Mouse (Mus musculus): ENCODE results near the gene Glis2. TPM values are rescaled to one million over a fixed set of nuclear protein-coding genes. Genes with fewer than 3 reads are reported as not detected.

Gene Glis2
- polyA plus RNA-seq, 1 experiment, result 3.7 TPM

DNA sequence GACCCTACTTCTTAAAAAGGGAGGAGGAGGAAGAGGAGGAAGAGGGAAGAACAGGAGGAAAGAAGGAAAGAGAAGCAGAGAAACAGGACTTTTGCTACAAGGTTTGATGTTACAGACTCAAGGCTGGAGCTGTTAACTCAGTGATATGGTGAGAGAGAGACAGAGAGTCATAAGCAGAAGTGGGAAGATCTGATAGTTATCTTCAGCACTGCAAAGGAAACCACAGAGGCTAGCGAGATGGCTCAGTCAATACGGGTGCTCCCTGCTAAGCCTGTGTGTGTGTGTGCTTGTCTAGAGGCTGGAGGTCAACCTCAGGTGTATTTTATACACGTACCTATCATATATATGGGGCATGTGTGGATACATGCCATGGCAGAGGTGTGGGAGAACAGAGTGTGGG, 10.7 kb upstream of the Glis2 start:
- no peaks in the 10 kb centered on the region for H3K36me3 ChIP-seq (ENCODE audit: control insufficient read depth, insufficient read depth, low read length)
- no peak overlapping the region for H3K27ac ChIP-seq (ENCODE audit: control insufficient read depth, insufficient read depth, low read depth, low read length)

GRCm38 (mm10) chr16:4584438-4584837, 10.1 kb upstream of the Glis2 start:
- H3K27me3 ChIP-seq (ENCODE audit: control insufficient read depth, insufficient read depth, low read length), result no peaks in the 10 kb centered on the region
- H3K4me3 ChIP-seq (ENCODE audit: control insufficient read depth, low read depth, low read length), result no peak overlapping the region
- TF ChIP-seq CTCF (IDR thresholded peaks at IDR 0.05; ENCODE audit: control insufficient read depth, insufficient read depth, insufficient replicate concordance, low read depth, low read length) (no peak), POLR2A (IDR thresholded peaks at IDR 0.05; ENCODE audit: control insufficient read depth, low read depth, low read length) (no peak)
- H3K36me3 ChIP-seq (ENCODE audit: control insufficient read depth, insufficient read depth, low read length), result no peaks in the 10 kb centered on the region
- peaks cover 7% of the 10 kb centered on the region for H3K4me1 ChIP-seq (ENCODE audit: control insufficient read depth, insufficient read depth, low read length)
- H3K27ac ChIP-seq (ENCODE audit: control insufficient read depth, insufficient read depth, low read depth, low read length), result no peak overlapping the region

More for the DNA sequence above, 10.7 kb upstream of the Glis2 start:
- H3K4me1 ChIP-seq (ENCODE audit: control insufficient read depth, insufficient read depth, low read length), result peaks cover 7% of the 10 kb centered on the region
- H3K27me3 ChIP-seq (ENCODE audit: control insufficient read depth, insufficient read depth, low read length), result no peaks in the 10 kb centered on the region
- TF ChIP-seq POLR2A (IDR thresholded peaks at IDR 0.05; ENCODE audit: control insufficient read depth, low read depth, low read length) (no peak), CTCF (IDR thresholded peaks at IDR 0.05; ENCODE audit: control insufficient read depth, insufficient read depth, insufficient replicate concordance, low read depth, low read length) (no peak)
- no peak overlapping the region for H3K4me3 ChIP-seq (ENCODE audit: control insufficient read depth, low read depth, low read length)

- H3K27me3 ChIP-seq (ENCODE audit: control insufficient read depth, insufficient read depth, low read length), result no peaks in the 10 kb centered on the region
- H3K27ac ChIP-seq (ENCODE audit: control insufficient read depth, insufficient read depth, low read depth, low read length), result peak overlapping the region; percentile 25; the same call in 1 of the 2 replicates
- H3K4me1 ChIP-seq (ENCODE audit: control insufficient read depth, insufficient read depth, low read length), result peaks cover 7% of the 10 kb centered on the region
- H3K4me3 ChIP-seq (ENCODE audit: control insufficient read depth, low read depth, low read length), result peak overlapping the region; percentile 73
- no peaks in the 10 kb centered on the region for H3K36me3 ChIP-seq (ENCODE audit: control insufficient read depth, insufficient read depth, low read length)
- TF ChIP-seq CTCF (IDR thresholded peaks at IDR 0.05; ENCODE audit: control insufficient read depth, insufficient read depth, insufficient replicate concordance, low read depth, low read length) (no peak), POLR2A (IDR thresholded peaks at IDR 0.05; ENCODE audit: control insufficient read depth, low read depth, low read length) (no peak)
These were observed 8.6 kb upstream of the Glis2 start for GRCm38 (mm10) chr16:4585642-4586530.

- peak overlapping the region; percentile 73 for H3K4me3 ChIP-seq (ENCODE audit: control insufficient read depth, low read depth, low read length)
- TF ChIP-seq POLR2A (IDR thresholded peaks at IDR 0.05; ENCODE audit: control insufficient read depth, low read depth, low read length) (0 out of 2 replicates have a peak, but pooled peaks have one; percentile 31), CTCF (IDR thresholded peaks at IDR 0.05; ENCODE audit: control insufficient read depth, insufficient read depth, insufficient replicate concordance, low read depth, low read length) (no peak)
- H3K36me3 ChIP-seq (ENCODE audit: control insufficient read depth, insufficient read depth, low read length), result no peaks in the 10 kb centered on the region
- H3K27me3 ChIP-seq (ENCODE audit: control insufficient read depth, insufficient read depth, low read length), result no peaks in the 10 kb centered on the region
- peaks cover 7% of the 10 kb centered on the region for H3K4me1 ChIP-seq (ENCODE audit: control insufficient read depth, insufficient read depth, low read length)
- H3K27ac ChIP-seq (ENCODE audit: control insufficient read depth, insufficient read depth, low read depth, low read length), result peak overlapping the region; percentile 25
These were observed 7.9 kb upstream of the Glis2 start for GRCm38 (mm10) chr16:4586531-4587123.

GRCm38 (mm10) chr16:4587516-4588210, 6.8 kb upstream of the Glis2 start:
- H3K4me3 ChIP-seq (ENCODE audit: control insufficient read depth, low read depth, low read length), result no peak overlapping the region
- TF ChIP-seq CTCF (IDR thresholded peaks at IDR 0.05; ENCODE audit: control insufficient read depth, insufficient read depth, insufficient replicate concordance, low read depth, low read length) (no peak), POLR2A (IDR thresholded peaks at IDR 0.05; ENCODE audit: control insufficient read depth, low read depth, low read length) (no peak)

DNA sequence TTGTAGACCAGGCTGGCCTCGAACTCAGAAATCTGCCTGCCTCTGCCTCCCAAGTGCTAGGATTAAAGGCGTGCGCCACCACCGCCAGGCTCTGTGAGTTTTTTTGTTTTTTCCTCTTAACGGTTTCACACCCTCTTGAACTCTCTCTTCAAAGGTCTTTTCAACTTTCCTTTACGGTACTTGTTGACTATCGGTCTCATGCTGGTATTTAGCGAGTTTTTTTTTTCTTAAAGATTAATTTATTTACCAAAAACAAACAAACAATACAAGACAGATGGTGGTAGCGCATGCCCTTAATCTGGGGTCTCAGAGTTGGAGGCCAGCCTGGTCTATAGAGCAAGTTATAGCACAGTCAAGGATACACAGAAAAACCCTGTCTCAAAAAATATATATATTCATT, 4.3 kb upstream of the Glis2 start:
- no peak overlapping the region for H3K27ac ChIP-seq (ENCODE audit: control insufficient read depth, insufficient read depth, low read depth, low read length)
- no peak overlapping the region for H3K4me3 ChIP-seq (ENCODE audit: control insufficient read depth, low read depth, low read length)
- H3K36me3 ChIP-seq (ENCODE audit: control insufficient read depth, insufficient read depth, low read length), result no peaks in the 10 kb centered on the region
- TF ChIP-seq CTCF (IDR thresholded peaks at IDR 0.05; ENCODE audit: control insufficient read depth, insufficient read depth, insufficient replicate concordance, low read depth, low read length) (no peak), POLR2A (IDR thresholded peaks at IDR 0.05; ENCODE audit: control insufficient read depth, low read depth, low read length) (no peak)
- no peaks in the 10 kb centered on the region for H3K27me3 ChIP-seq (ENCODE audit: control insufficient read depth, insufficient read depth, low read length)
- peaks cover 15% of the 10 kb centered on the region for H3K4me1 ChIP-seq (ENCODE audit: control insufficient read depth, insufficient read depth, low read length)

More at GRCm38 (mm10) chr16:4587516-4588210, 6.8 kb upstream of the Glis2 start:
- H3K27ac ChIP-seq (ENCODE audit: control insufficient read depth, insufficient read depth, low read depth, low read length), result peak overlapping the region; percentile 59
- H3K27me3 ChIP-seq (ENCODE audit: control insufficient read depth, insufficient read depth, low read length), result no peaks in the 10 kb centered on the region
- no peaks in the 10 kb centered on the region for H3K36me3 ChIP-seq (ENCODE audit: control insufficient read depth, insufficient read depth, low read length)
- H3K4me1 ChIP-seq (ENCODE audit: control insufficient read depth, insufficient read depth, low read length), result peaks cover 7% of the 10 kb centered on the region

Measured in testis, adult 2 months (tissue).